Mouse (Mus musculus): Measurements from ENCODE around the gene Usp30. TPM values are rescaled to one million over a fixed set of nuclear protein-coding genes. Genes with fewer than 3 reads are reported as not detected.

Gene Usp30
- polyA plus RNA-seq, 1 experiment: 8.4 TPM

DNA sequence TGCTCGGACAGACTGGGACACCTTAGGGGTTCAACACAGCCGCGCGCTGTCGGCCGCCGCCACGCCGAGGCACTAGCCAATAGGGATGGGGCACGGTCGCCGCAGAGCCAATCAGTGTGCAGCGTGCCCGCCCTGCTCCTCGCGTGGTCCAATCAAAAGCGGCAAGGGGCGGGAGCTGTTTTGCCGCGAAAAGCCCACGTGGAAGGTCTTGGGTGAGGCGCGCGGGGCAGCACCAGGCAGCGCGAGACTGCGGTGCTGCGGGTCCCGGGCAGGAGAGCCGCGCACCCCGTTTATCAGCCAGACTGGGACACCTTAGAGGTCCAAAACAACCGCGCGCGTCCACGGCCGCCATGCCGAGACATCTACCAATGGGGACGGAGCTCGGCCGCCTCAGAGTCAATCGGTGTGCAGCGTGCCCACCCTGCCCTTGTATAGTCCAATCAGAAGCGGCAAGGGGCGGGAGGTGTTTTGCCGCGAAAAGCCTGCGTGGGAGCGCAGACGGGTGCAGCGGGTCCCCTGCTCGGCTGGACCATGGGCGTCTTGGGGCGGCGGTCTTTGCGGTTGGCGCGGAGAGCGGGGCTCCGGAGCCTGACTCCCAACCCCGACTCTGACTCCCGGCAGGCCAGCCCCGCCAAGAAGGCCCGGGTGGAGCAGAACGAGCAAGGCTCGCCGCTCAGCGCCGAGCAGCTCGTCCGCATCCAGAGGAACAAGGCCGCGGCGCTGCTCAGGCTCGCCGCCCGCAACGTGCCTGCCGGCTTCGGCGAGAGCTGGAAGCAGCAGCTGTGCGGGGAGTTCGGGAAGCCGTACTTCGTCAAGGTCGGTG, 65.6 kb downstream of the Usp30 start:
- TF ChIP-seq GATA1 (IDR thresholded peaks at IDR 0.05; ENCODE audit: low read length): no peak

DNA sequence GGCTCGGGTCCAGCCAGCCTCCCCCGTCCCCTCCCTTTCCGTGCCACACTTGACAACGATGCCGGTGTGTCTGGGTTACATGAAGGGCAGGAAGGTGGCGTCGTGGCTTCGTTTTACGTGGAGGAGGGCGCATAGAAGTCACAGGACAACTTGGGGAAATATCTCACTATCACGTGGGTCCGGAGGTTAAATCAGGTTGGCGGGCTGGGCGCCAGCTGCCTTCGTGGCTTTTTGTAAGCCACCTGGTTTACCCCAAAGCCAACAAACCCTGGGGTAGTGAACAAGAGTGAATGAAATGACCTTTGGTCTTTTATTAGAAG, 66.2 kb downstream of the Usp30 start:
- TF ChIP-seq GATA1 (IDR thresholded peaks at IDR 0.05; ENCODE audit: low read length): no peak

DNA sequence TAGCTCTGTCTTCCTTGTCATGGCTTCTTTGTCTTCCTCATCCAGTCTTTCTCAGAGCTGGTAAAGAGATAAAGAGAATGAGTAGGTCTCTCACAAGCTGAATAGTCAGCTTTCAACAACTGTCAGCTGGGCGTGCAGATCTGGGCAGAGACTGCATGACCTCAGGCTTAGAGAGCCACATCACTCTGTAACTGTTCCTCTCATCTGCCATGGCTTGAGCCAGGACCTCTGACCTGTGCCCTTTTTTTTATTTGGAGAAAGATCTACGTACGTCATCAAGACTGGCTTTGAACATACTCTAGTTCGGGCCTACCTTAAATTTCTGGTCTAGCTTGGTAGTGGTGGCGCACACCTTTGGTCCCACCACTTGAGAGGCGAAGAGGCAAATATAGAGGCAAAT, 67.6 kb downstream of the Usp30 start:
- TF ChIP-seq GATA1 (IDR thresholded peaks at IDR 0.05; ENCODE audit: low read length): no peak

DNA sequence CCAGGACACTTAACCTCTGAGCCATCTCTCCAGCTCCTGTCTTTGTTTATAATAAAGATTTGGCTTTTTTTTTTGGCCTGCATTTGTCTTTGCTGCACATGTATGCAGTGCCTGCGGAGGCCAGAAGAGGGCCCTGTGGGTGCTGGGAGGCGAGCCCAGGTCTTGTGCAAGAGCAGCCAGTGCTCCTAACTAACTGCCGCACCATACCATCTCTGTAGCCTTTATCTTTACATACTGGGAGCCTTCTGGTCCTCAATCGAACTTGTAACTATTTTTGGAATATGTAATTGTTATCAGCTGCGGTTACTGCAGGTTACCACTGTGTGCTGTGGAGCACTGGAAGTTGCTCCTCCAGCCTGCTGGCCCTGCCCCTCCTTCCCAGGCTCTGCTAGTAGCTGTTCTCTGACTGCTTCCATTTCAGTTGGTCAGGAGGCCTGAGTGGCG, 68.9 kb downstream of the Usp30 start:
- TF ChIP-seq GATA1 (IDR thresholded peaks at IDR 0.05; ENCODE audit: low read length): peak; percentile 94

DNA sequence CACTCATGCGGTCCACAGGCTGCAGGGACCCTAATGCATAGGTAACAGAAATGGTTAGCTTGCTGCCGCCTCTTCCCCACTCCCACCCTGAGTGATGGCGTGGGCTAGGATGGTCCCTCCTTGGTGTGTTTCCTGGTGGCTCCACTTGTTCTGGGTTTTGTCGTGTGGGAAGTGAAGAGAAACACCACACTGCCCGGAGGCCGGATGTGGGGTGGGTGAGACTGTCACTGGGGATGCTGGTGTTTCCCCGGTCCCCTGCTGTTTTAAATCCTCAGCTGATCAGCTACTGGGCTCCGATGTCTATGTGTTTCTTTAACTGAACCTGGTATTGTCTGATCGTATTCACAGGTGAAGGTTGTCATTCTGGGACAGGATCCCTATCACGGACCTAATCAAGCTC, 70.3 kb downstream of the Usp30 start:
- TF ChIP-seq GATA1 (IDR thresholded peaks at IDR 0.05; ENCODE audit: low read length): no peak

DNA sequence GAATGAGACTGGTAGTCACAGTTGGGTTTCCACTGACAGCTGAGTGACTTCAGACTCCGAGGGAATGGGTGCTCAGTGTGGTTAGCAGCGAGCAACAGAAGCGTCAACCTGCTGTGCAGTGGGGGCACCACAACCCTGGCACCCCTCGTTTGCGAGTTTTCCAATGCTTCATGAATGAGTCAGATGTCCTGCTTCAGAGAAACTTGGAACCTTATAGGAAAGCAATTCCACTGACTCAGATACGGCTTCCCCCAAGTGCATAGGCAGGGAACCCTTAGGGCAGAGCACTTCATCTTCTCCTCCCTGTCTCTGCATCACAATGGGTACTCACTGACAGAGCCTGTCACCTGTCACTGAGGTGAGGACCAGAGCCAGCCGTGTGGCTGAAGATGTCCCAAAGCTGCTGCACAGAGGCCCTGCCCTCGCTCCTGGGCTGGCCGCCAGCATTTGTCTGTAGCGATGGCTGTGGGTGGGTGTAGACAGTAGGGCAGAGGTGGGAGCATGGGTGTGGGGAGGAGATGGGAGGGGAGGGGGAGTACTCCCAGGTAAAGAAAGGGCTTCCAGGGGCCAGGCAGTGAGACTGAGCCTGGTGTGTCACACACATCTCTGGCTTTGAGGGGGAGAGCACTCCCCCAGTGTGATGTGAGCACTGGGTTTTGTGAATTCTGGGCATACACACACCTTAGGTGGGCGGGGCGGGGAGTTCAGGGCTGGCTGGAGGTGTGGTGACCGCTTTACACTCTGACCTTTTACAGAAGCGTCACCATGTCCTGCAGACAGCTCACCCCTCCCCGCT, 72.4 kb downstream of the Usp30 start:
- TF ChIP-seq GATA1 (IDR thresholded peaks at IDR 0.05; ENCODE audit: low read length): no peak

DNA sequence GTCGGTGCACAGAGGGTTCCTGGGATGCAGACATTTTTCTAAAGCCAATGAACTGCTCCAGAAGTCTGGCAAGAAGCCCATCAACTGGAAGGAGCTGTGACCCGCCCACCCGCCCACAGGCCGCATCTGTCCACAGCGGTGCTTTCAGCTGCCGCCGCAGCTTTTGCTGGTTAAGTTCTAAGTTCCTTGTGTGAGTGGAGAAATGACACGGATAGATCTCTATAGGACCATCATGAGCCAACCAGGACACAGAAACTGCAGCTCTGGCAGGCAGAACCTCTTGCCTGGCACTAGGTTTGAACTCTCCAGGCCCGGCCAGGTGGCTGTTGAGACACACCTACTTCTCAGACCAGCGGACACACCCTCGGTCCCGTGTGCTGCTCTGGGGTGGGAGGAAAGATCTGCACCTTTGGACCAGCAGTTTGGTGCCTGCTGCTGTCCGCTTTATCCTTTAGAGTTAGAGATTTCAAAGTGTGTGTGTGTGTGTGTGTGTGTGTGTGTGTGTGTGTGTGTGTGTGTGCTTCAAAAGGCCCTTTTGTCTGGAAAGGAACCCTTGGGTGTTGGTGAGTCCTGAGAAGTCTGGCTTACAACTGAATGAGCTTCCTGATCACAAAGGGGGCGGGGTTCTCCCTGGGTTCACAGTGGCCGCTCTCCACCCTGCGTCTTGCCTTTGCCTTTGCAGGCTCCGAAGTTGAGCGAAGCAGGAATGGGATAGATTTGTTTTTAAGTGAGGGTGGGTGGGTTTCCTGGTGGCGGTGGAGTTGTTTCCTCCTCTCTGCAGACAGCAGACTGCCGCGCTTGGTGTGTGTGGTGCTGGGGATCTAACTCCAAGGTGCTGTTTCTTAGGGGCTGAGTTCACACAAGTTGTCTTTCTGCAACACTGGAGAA, 73.3 kb downstream of the Usp30 start:
- no peak for TF ChIP-seq GATA1 (IDR thresholded peaks at IDR 0.05; ENCODE audit: low read length)

DNA sequence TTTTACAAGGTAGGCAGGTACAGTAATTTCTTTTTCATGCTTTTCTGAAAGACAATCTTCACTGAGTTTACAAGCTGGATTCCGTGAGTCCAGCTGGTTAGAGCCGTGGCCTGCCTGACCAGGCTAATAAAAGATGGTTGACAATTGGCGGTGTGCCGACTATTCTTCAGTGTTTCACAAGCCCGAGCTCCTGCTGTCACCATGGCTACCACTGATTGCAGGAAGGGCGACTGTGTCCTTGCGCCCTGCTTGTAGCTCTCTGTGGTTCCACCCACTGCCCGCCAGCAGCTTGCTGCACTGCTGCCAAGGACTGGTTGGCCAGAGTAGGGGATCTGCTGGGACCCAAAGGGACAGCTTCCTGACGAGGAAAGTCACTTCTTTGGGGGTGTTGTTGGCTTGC, 73.9 kb downstream of the Usp30 start:
- TF ChIP-seq GATA1 (IDR thresholded peaks at IDR 0.05; ENCODE audit: low read length): no peak

DNA sequence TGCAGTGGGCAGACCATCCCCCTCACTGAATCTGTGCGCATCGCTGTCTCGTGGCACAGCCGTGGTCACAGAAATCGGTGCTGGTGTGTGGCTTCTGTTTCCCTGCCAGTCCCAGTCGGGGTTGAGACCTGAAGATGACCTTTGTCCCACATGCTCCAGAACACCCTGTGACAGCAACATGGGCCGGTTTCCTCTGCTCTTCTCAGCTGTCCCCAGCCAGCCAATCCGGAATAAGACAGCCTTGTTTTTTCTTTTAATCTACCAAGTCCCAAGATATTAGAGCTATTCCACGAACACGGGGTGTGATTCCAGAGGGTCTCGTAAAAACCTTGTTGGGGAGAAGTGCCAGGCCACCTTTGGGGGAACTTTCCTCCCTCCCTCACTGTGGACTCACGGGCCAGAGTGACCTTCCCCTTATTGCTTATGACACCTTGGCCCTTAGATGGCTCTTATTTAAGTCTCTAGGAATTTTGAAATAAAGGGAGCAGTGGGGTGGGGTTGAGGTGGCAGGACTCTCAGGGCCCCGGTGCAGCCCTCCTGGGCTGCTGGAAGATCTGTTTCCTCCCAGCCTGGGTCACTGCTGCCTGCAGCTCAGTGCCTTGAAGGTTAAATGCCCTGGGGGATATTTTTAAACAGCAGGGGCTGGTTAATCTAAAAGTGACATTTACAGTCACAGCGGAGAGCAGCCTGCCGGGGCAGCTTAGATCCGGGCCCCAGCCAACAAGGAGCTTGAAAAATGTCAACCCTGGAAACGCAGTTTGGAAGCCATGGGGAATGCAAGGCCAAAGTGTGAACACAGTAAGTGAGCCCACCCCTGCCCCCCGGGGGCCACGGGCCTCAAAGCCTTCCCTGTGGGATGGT, 81.0 kb downstream of the Usp30 start, which contains the start of gene Acacb:
Gene Acacb, plus strand, starts transcription at position 508 of the 861 bp plus-strand sequence.
- TF ChIP-seq GATA1 (IDR thresholded peaks at IDR 0.05; ENCODE audit: low read length): no peak

DNA sequence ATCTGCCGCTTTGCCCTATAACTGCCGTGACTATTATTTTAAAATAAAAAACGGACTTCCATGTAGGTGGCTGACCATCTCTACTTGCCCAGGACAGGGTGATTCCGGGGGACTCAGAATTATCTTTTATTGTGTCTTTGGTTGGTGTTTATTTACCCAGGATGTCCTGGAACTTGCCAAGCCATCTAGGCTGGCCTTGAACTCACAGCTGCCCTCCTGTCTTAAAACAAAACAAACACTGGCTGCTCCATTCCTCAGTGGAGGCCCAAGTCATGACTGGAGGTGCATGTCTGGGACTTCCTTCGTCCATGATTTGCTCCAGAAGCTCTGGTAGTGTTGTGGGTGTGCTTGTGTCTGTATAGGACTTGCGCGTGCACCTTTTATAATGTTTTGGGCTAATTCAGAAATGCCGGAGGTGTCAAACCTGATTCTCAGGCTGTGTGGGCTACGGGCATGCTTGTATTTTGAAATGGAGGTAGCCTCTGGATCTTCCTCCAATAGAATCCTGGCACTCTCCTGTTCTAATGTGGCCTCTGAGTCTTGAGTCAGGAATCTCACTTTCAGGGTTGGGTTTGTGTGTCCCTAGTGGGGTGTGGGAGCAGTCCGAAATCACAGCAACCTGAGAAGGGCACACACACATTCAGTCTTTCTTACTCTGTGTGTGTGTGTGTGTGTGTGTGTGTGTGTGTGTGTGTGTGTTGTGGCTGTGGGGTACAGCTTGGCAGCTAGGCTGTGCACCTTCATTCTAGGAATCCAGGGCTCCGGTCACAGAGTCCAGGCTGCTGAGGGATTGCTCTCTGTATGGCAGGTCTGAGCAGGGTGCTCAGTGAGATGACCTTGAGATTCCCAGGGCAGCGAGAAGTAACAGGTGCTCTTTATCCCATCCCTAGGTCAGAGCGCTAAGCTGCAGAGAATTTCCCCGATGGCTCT, 82.0 kb downstream of the Usp30 start:
- TF ChIP-seq GATA1 (IDR thresholded peaks at IDR 0.05; ENCODE audit: low read length): no peak

DNA sequence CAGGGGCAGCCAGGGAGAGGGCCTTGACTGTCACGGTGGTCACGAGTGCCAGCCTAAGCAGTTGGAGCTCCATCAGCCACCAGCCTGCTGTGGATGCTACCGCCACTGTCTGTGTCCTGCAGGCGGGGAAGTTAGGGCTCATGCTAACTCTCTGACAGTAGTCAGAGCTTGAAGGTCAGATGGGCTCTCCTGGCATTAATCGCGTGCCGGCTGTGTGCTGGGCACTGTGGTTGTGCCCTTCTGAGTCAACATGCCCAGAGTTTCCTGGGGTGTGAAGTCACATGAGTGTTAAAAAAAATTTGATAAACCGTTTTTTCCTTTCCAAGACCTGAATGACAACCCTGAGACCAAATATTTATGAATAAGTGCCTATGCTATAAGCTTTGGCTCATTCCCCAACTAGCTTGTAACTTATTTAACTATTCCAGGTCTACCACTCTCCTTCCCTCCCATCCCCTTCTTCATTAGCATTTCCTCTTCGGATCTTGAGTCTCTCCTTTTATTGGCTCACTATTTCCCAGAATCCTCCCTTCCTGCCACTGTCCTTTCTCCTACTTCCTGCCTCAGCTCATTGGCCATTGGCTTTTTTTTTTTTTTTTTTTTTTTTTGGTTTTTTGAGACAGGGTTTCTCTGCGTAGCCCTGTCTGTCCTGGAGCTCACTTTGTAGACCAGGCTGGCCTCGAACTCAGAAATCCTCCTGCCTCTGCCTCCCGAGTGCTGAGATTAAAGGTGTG, 87.3 kb downstream of the Usp30 start:
- TF ChIP-seq GATA1 (IDR thresholded peaks at IDR 0.05; ENCODE audit: low read length): no peak

DNA sequence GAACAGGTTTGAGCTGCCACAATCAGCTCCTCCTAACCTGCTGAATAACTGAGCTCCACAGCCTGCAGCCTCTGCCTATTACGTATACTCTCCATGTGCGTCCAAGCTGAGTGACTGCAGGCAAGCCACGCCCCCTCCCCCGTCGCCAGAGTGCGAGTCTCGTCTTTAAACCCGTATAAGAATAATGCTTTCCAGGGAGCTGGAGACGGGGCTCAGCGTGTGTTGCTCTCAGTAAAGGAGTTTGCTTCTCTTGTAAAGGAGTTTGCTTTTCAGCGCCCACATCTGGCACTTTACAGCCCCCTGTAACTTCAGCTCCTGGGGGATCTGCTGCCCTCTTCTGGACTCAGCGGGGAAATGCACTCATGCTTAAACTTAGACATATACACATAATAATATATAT, 88.2 kb downstream of the Usp30 start:
- no peak for TF ChIP-seq GATA1 (IDR thresholded peaks at IDR 0.05; ENCODE audit: low read length)

DNA sequence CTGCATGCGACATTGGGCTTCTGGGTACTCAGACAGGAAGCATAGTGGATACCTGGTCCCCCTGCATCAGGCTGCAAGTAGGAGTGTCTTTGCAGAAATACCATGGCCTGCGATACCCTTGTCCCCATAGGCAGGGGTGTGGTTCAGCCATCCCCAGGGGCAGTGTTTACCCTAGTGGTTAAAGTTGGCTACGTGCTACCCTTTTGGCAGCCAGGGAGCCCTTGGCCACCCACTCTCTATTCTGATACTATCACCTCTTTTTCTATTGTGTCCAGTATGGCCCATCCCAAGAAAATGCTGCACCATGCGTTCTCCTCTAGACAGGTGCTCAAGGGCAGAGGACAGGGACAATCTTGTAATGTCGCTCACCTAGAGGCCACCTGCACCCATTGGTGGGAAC, 89.5 kb downstream of the Usp30 start:
- TF ChIP-seq GATA1 (IDR thresholded peaks at IDR 0.05; ENCODE audit: low read length): no peak
